Mouse (Mus musculus): ENCODE results near the gene Cacna1a.

DNA sequence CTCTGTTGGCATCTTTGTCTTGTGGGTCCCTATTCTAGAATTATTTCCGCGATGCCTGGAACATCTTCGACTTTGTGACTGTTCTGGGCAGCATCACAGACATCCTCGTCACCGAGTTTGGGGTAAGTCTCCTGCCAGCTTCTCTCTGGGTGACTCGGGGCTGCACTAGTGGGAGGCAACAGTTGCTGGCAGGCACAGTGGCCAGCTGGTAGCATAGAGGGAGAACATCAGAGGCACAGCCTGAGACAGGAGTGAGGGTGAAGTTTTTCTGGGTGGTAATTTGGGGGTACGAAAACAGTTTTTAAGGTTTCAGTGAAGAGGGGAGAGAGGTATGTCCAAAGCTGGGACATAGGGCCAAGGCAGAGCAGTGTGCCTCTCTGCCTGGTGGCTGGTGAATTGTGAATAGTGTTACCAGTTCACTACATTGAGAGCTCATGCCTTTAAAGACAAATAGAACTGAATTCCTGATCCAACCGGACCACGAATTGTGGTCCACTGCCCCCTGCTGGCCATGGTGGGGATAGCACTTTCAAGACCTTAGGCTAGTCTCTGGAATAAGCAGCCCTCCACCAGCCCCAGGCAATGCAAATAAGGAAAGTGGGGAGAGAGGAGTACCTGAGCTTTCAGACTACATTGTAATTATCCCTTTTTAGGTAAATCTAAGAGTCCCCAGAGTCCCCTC, 206.0 kb downstream of the Cacna1a start:
- TF ChIP-seq CTCF (IDR thresholded peaks at IDR 0.05 in 2 of 3, conservative IDR thresholded peaks at IDR 0.05 in 1 of 3; ENCODE audit: control insufficient read depth in 1 of 3, insufficient read depth in 1 of 3, low read depth in 2 of 3, low read length in 3 of 3, poor library complexity in 1 of 3, severe bottlenecking in 1 of 3), result peak; percentile 86 to 96 (median 88)
- TF ChIP-seq ZC3H11A (IDR thresholded peaks at IDR 0.05; ENCODE audit: low read depth, low read length), result no peak
- no peak for TF ChIP-seq POLR2A (IDR thresholded peaks at IDR 0.05; ENCODE audit: control insufficient read depth in 1 of 2, insufficient read depth in 1 of 2, low read depth in 1 of 2, low read length in 2 of 2, poor library complexity in 1 of 2)
- TF ChIP-seq UBTF (IDR thresholded peaks at IDR 0.05; ENCODE audit: borderline replicate concordance, insufficient read depth, low read depth, low read length), result no peak
- TF ChIP-seq POLR2AphosphoS2 (IDR thresholded peaks at IDR 0.05; ENCODE audit: low read length), result no peak
- no peak for TF ChIP-seq SIN3A (IDR thresholded peaks at IDR 0.05; ENCODE audit: low read length)
- no peak for TF ChIP-seq POLR2AphosphoS5 (IDR thresholded peaks at IDR 0.05; ENCODE audit: borderline replicate concordance, low read depth, low read length)
- TF ChIP-seq MAX (IDR thresholded peaks at IDR 0.05; ENCODE audit: low read length), result no peak
- TF ChIP-seq TAL1 (IDR thresholded peaks at IDR 0.05; ENCODE audit: low read length), result no peak
- TF ChIP-seq EP300 (IDR thresholded peaks at IDR 0.05; ENCODE audit: low read depth in 1 of 2, low read length in 2 of 2), result no peak

Data from MEL (cell line).